Mouse (Mus musculus): Measurements from ENCODE around the gene Fgf2. TPM values are rescaled to one million over a fixed set of nuclear protein-coding genes. Genes with fewer than 3 reads are reported as not detected.
A peak's percentile ranks its signal among the peaks of the same experiment; 100 is the strongest.

The Fgf2 gene
- total RNA-seq (2014; rRNA removed; ENCODE audit: low replicate concordance) (2.2 and 3.4 TPM in 2 replicates), polyA plus RNA-seq (2015; fragmentation: Nextera tagmentation; extraction: Ambion mirVana) (0.86 and 1.1 TPM in 2 replicates)

GRCm38 (mm10) chr3:37348221-37349165 is at the start of gene Fgf2:
Gene Fgf2 (plus strand): TSS chr3:37348346.
- H3K4me1 ChIP-seq (ENCODE audit: control insufficient read depth, insufficient read depth): 0 out of 2 replicates have a peak, but pooled peaks cover 6% of the 10 kb centered on the region
- peak; percentile 63 for ATAC-seq (ENCODE audit: insufficient read depth, low read depth)
- no peak for DNase-seq (ENCODE audit: low spot score)
- H3K9ac ChIP-seq (replicated peaks; ENCODE audit: low read depth, low read length): peak within 1 kb of the TSS; percentile 72
- H3K27me3 ChIP-seq (ENCODE audit: control insufficient read depth, insufficient read depth, low read length): peaks cover 29% of the 10 kb centered on the region
- H3K4me3 ChIP-seq (ENCODE audit: low read depth, low read length): peak within 1 kb of the TSS; percentile 73
- H3K36me3 ChIP-seq (replicated peaks; ENCODE audit: control insufficient read depth, insufficient read depth, low read length): no peaks in the 10 kb centered on the region
- H3K27ac ChIP-seq (ENCODE audit: low read depth): peak within 1 kb of the TSS; percentile 32
- H3K4me2 ChIP-seq (ENCODE audit: low read depth, low read length): peak within 1 kb of the TSS; percentile 99
- no peaks in the 10 kb centered on the region for H3K9me3 ChIP-seq (replicated peaks; ENCODE audit: control insufficient read depth, low read length)
- 1% methylated on average over 71 of the region's 75 CpGs for WGBS
- TF ChIP-seq EP300 (IDR thresholded peaks at IDR 0.05; ENCODE audit: low read depth) (no peak), CTCF (IDR thresholded peaks at IDR 0.05; ENCODE audit: low read depth) (no peak)

- no peak for ATAC-seq (ENCODE audit: insufficient read depth, low read depth)
- H3K4me1 ChIP-seq (ENCODE audit: control insufficient read depth, insufficient read depth): no peaks in the 10 kb centered on the region
- no peak for DNase-seq (ENCODE audit: low spot score)
- no peak overlapping the region for H3K4me3 ChIP-seq (ENCODE audit: low read depth, low read length)
- H3K27me3 ChIP-seq (ENCODE audit: control insufficient read depth, insufficient read depth, low read length): no peaks in the 10 kb centered on the region
- H3K9ac ChIP-seq (replicated peaks; ENCODE audit: low read depth, low read length): no peak overlapping the region
- no peaks in the 10 kb centered on the region for H3K36me3 ChIP-seq (replicated peaks; ENCODE audit: control insufficient read depth, insufficient read depth, low read length)
- H3K27ac ChIP-seq (ENCODE audit: low read depth): no peak overlapping the region
- no peak overlapping the region for H3K4me2 ChIP-seq (ENCODE audit: low read depth, low read length)
- no peak for TF ChIP-seq CTCF (IDR thresholded peaks at IDR 0.05; ENCODE audit: low read depth)
- no peak for TF ChIP-seq EP300 (IDR thresholded peaks at IDR 0.05; ENCODE audit: low read depth)
- H3K9me3 ChIP-seq (replicated peaks; ENCODE audit: control insufficient read depth, low read length): no peaks in the 10 kb centered on the region
- WGBS: 66% methylated on average over 3 of the region's 3 CpGs
Measured at GRCm38 (mm10) chr3:37299470-37299869, 48.7 kb upstream of the Fgf2 start.

- H3K4me3 ChIP-seq (ENCODE audit: low read depth, low read length): no peak overlapping the region
- no peaks in the 10 kb centered on the region for H3K9me3 ChIP-seq (replicated peaks; ENCODE audit: control insufficient read depth, low read length)
- no peaks in the 10 kb centered on the region for H3K36me3 ChIP-seq (replicated peaks; ENCODE audit: control insufficient read depth, insufficient read depth, low read length)
- no peak overlapping the region for H3K4me2 ChIP-seq (ENCODE audit: low read depth, low read length)
- no peak overlapping the region for H3K9ac ChIP-seq (replicated peaks; ENCODE audit: low read depth, low read length)
- peak; percentile 57 for TF ChIP-seq CTCF (IDR thresholded peaks at IDR 0.05; ENCODE audit: low read depth)
- no peak for TF ChIP-seq EP300 (IDR thresholded peaks at IDR 0.05; ENCODE audit: low read depth)
- WGBS: 29% methylated on average over 12 of the region's 12 CpGs
- no peaks in the 10 kb centered on the region for H3K27me3 ChIP-seq (ENCODE audit: control insufficient read depth, insufficient read depth, low read length)
- H3K27ac ChIP-seq (ENCODE audit: low read depth): no peak overlapping the region
- ATAC-seq (ENCODE audit: insufficient read depth, low read depth): no peak
- no peaks in the 10 kb centered on the region for H3K4me1 ChIP-seq (ENCODE audit: control insufficient read depth, insufficient read depth)
- peak; percentile 25 for DNase-seq (ENCODE audit: low spot score)
Measured at GRCm38 (mm10) chr3:37302685-37303084, 45.5 kb upstream of the Fgf2 start.

GRCm38 (mm10) chr3:37303392-37304139 is 44.6 kb upstream of the Fgf2 start:
- WGBS: 61% methylated on average over 8 of the region's 8 CpGs
- H3K9ac ChIP-seq (replicated peaks; ENCODE audit: low read depth, low read length): no peak overlapping the region
- no peak overlapping the region for H3K4me2 ChIP-seq (ENCODE audit: low read depth, low read length)
- H3K27ac ChIP-seq (ENCODE audit: low read depth): no peak overlapping the region
- no peak for DNase-seq (ENCODE audit: low spot score)
- H3K36me3 ChIP-seq (replicated peaks; ENCODE audit: control insufficient read depth, insufficient read depth, low read length): no peaks in the 10 kb centered on the region
- no peaks in the 10 kb centered on the region for H3K4me1 ChIP-seq (ENCODE audit: control insufficient read depth, insufficient read depth)
- TF ChIP-seq CTCF (IDR thresholded peaks at IDR 0.05; ENCODE audit: low read depth): no peak
- H3K27me3 ChIP-seq (ENCODE audit: control insufficient read depth, insufficient read depth, low read length): no peaks in the 10 kb centered on the region
- no peak for ATAC-seq (ENCODE audit: insufficient read depth, low read depth)
- H3K9me3 ChIP-seq (replicated peaks; ENCODE audit: control insufficient read depth, low read length): no peaks in the 10 kb centered on the region
- H3K4me3 ChIP-seq (ENCODE audit: low read depth, low read length): no peak overlapping the region

- 3% methylated on average over 10 of the region's 10 CpGs for WGBS
- no peak for DNase-seq (ENCODE audit: low spot score)
Measured at GRCm38 (mm10) chr3:37311897-37312369, 36.2 kb upstream of the Fgf2 start.

More at GRCm38 (mm10) chr3:37311897-37312369, 36.2 kb upstream of the Fgf2 start:
- H3K9ac ChIP-seq (replicated peaks; ENCODE audit: low read depth, low read length): peak overlapping the region; percentile 86; the same call in 1 of the 2 replicates
- TF ChIP-seq EP300 (IDR thresholded peaks at IDR 0.05; ENCODE audit: low read depth) (no peak), CTCF (IDR thresholded peaks at IDR 0.05; ENCODE audit: low read depth) (no peak)
- peak overlapping the region; percentile 94 for H3K4me2 ChIP-seq (ENCODE audit: low read depth, low read length)
- H3K4me1 ChIP-seq (ENCODE audit: control insufficient read depth, insufficient read depth): 0 out of 2 replicates have a peak, but pooled peaks cover 6% of the 10 kb centered on the region
- H3K36me3 ChIP-seq (replicated peaks; ENCODE audit: control insufficient read depth, insufficient read depth, low read length): no peaks in the 10 kb centered on the region
- H3K27me3 ChIP-seq (ENCODE audit: control insufficient read depth, insufficient read depth, low read length): no peaks in the 10 kb centered on the region
- H3K9me3 ChIP-seq (replicated peaks; ENCODE audit: control insufficient read depth, low read length): no peaks in the 10 kb centered on the region
- no peak overlapping the region for H3K27ac ChIP-seq (ENCODE audit: low read depth)
- H3K4me3 ChIP-seq (ENCODE audit: low read depth, low read length): peak overlapping the region; percentile 88
- no peak for ATAC-seq (ENCODE audit: insufficient read depth, low read depth)

All from heart, postnatal 0 days (tissue).